Mouse (Mus musculus) liver, adult 2 months (tissue): ENCODE data around the gene Ermp1.

Experiments used
- CTCF ChIP-seq: fragments of 200-500 bp; IDR thresholded peaks from 2 replicates; pipeline ENCODE4 v1.5.1; 2011; ENCODE audit warnings: low read depth, low read length, control low read depth
- POLR2A ChIP-seq: fragments of 200-500 bp; IDR thresholded peaks from 2 replicates; pipeline ENCODE4 v1.6.1; 2011; ENCODE audit warnings: low read length, control low read depth; ENCODE audit not compliant: insufficient read depth; ENCODE audit errors: extremely low read depth

DNA sequence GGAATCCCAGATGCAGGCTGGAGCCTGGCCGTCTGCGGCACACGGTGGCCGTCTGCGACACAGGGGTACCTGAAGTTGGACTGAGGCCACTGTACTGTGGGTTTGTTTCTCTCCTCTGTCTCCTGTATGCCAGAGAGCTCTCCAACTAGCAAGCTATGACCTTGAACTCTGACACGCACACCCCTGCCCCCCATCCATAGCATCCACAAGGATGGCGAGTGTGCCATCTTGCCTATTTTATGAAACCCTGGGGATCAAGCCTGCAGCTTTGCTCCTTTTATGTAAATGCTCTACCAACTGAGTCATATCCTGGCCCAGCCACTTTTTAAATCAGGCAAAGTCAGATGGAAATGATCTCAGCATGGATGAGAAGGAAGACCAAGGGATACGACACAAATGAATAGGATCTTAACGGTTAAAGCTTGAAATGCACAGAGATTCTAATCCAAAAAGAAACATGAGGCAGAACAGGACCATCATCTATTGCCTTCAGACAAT lies 5.6 kb upstream of the Ermp1 start:
- TF ChIP-seq CTCF (no peak), POLR2A (no peak)
